Mouse (Mus musculus): ENCODE data around the gene Gm10352.
"Not testable (repeated sequence)": the region's sequence is repeated elsewhere in the genome, so short reads cannot be mapped to it uniquely, and the experiment has no call there.

The Gm10352 gene

GRCm38 (mm10) chrY:2900689-2901088 is at the start of gene Gm10352:
Gm10352 (plus strand) TSS chrY:2900989.
- not testable (repeated sequence) for DNase-seq (ENCODE audit: inconsistent ontology term)

- DNase-seq (ENCODE audit: inconsistent ontology term) = not testable (repeated sequence)
These were observed 31.5 kb downstream of the Gm10352 start, which contains the start of gene Gm29289 for GRCm38 (mm10) chrY:2932282-2932681. Gm29289 (plus strand) TSS chrY:2932582.
